Mouse (Mus musculus): ENCODE measurements at regions not wholly inside any gene's neighbourhood (a gene's known extent, or its start where the extent isn't known, plus 50 kb on each side); places are given as distances from the start of the nearest gene placed in this dataset.

DNA sequence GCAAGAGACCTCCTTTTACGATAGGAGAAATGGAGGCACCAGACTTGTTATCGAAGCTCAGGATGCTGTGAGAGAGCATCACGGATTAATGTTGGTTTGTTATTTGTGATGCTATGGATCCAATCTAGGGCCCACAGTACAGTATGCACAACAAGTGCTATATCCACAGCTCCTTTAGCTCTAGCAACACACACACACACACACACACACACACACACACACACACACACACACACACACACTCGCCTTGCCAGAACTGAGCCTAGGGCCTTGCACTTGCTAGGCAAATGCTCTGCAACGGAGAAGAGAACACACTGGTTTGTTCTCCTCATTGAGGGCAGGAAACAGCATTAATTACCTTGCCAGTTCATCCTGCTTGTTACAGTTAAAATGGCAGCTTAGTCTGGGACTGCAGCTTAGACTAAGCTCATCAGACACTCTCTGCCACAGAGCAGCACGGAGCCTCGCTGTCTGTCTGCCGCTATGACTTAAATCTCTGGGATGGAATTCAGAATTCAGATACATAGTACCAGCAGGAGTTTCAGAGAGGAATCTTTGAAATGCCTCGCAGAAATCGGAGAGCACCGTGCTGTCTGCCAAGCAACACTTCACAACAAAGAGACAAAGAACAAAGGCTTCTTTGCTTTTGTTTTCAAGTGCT, 285.0 kb downstream of the Rngtt start:
- DNase-seq (ENCODE audit: low spot score in 2 of 2), result no peak

DNA sequence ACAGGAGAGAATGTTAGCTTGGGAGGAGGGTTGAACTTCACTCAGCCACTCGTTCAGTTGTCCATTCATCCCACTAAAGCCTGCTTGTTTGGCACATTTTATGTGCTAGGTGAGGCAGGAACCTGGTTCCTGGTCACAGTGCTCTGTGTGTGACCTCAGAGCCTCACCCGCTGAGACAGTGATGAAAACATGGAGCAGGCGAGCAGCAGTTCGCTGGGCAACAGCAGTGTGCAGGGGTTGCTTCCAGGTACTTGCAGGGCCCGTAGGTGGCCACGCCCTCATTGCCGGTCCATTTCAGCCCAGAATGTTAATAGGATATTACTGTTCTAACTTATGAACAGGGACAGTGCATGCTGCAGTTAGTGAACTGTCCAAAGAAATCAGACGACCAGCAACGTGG, 285.7 kb downstream of the Rngtt start:
- DNase-seq (ENCODE audit: low spot score in 2 of 2), result no peak

DNA sequence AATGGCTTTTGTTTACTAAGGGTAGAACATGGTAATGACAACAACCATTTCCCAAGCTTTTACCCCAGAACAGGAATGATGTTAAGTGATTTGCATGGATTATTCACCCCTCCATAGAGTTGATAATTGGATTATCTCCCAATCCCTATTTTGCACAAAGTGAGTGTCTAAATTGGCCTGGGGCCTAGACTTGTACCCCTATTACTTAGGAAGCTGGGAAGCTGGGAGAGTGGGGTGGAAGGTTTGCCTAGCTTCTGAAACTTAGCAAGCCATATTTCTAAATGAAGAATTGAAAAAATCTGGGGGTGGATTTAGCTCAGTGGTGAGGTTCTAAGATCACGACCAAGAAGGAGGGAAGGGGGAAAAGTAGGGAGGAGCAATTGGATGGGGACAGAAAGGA, 289.9 kb downstream of the Rngtt start:
- DNase-seq (ENCODE audit: low spot score in 2 of 2), result no peak

DNA sequence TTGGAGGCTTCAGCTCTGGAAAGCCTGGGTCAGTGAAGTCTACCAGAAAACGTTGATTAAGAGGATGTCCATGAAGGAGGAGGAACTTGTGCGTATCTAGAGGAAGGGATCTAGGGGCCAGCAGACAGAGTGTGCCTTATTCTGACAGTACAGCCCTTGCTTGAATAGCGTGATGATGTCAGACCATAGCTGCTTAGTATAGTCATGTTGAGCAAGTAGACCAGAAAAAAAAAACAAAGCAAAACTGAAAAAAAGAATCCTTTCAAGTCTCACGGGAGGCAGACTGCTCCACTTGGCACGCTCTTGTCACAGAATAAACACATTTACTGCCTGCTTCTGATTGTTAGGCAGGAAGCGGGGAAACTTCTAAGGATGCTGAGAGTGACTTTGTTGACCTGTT, 290.7 kb downstream of the Rngtt start:
- DNase-seq (ENCODE audit: low spot score in 2 of 2), result no peak

DNA sequence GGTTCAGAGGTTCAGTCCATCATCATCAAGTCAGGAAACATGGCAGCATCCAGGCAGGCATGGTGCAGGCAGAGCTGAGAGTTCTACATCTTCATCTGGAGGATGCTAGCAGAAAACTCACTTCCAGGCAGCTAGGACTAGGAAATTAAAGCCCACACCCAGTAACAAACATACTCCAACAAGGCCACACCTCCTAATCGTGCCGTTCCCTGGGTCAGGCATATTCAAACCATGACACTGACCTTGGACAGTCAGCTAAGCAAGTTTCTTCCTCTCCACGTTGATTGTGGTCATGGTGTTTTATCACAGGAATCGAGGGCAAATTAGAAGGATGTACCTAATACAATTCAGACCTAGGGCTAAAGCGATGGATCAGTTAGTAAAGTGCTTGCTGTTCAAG, 294.5 kb downstream of the Rngtt start:
- DNase-seq (ENCODE audit: low spot score in 2 of 2), result no peak

DNA sequence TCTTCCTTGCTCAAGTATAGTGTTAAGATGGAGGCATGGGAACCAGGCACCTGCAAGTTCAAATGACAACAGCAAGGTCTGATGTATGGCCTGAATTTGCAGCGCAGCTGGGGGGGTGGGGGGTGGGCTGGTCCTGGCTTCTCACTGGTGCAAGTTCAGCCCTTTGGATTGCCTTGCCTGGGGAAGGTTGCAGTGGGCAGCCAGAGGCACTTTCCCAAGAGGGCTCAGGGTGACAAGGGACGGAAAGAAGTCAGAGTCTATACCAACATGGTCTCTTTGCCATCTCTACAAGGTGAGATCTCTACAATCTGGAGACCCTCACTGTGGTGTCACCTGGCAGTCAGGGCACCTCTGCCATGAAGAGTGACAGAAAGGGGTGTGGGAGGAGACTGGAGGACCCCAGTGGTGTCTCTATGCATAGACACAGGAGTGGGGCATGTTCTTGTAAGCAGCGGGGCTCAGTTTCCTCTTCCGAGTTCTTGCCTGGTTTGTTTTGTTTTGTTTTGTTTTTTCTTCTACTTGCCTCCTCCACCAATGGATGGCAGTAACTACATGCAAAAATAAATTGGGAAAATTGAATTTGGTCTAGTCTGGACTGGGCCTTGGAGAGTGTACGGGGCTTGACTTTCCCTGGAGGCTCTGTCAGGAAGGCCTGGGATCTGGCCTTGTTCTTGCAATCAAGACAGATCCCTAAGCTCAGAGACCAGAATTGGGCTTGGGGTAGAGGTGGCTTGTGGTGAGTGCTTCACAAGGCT, 284.4 kb upstream of the Cnr1 start:
- DNase-seq (ENCODE audit: low spot score in 2 of 2), result no peak

DNA sequence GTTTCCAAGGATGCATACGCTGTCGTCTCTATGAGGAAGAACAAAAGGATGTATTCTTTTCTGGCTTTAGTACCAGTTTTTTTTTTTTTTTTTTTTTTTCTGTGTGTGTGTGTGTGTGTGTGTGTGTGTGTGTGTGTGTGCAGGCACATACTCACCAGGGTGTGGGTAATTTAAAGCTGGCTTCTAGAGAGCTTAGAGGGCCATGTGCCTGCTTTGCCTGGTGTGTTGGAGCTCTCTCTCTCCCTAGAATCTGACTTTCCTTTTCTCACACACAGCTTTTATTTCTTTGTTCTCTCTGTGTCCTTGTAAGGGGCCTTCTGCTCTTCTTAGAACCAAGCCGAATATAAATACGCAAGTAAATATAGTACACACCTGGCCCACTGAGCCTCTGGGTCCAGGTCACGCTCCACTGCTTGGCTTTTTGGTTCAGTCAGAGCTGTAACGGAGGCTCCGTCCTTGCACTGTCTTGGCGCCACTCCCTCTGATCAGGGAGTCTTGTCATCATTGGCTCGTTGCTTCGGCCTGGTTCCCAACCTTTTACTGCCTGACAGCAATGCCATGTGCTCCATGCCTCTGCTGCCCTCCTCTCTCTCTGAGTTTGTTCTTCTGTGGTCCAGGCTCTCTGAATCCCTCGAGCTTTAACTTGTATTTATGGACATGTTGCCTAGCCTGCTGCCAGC, 283.7 kb upstream of the Cnr1 start:
- peak in 1 of 2 experiments; percentile 7 for DNase-seq (ENCODE audit: low spot score in 2 of 2)

DNA sequence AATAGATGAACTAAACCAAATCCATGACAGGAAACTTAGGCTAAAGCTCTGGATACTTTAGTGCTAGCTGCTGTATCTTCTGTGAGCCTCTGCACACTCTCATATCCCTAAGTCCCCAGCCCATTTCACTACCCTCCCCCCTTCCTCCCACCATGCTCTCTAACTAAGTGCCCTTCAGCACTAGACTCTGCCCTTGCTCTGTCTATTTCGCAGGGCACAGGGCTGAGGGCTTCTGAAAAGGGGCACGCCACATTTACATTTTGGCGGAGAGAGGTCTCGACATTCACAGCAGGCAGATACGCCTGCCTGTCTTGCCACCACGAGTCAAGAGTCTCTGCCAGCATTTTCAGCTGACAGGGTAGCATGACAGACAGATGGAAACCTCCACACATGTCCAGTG, 282.5 kb upstream of the Cnr1 start:
- no peak for DNase-seq (ENCODE audit: low spot score in 2 of 2)

DNA sequence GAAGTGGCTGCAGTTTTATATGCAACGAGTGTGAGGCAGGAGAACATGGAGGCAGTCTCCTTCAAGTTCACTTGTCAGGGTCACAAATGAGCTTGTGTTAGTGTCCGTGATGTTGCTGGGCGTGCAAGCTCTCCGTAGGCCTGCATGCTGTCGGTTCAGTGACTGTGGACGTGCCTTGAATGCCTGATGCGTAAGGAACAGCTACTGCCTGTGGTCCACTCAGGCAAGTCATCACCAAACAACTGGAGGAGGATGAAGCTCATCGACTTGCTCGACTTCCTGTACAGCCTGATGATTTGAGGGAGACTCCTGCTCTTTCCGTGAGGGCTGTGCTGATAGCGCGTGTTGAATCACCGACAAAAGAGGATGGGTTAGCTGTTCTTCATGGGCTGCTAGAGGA, 281.9 kb upstream of the Cnr1 start:
- DNase-seq (ENCODE audit: low spot score in 2 of 2), result no peak

DNA sequence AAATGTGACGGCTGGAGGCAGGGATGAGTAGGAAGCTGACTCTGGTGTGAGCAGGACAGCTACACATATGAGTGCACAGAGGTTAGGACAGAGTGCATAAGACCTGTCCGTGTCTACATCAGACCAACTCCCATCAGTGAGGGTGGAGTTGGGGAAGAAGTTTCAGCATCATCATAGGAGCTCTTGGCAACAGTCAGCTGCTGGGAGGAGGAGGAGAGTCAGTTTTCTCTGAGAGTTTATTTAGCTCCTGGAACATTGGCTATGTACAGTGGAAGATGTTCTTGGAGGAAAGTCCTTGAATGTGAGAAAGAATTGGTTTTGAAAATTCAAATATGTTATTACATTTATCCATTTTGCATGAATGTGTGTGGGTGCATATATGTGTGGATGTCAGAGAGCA, 279.2 kb upstream of the Cnr1 start:
- no peak for DNase-seq (ENCODE audit: low spot score in 2 of 2)

DNA sequence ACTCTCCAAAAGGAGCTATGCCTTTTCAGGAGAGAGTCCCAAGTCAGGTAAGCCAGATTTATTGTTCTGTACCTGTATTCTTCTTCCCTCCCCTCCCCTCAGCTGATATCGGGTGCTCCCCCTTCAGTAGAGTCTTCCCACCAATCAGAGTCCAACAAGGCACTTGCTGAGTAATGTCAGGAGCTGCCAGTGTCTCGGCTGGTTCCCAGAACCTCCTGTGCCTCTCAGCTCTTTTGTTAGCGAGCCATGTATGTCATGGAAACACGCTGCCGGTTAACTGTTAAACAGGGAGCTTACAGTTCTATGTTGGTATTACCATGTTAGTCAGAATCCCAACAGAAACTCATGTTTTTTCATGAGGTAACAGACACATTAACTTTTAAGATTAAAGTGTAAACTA, 273.1 kb upstream of the Cnr1 start:
- DNase-seq (ENCODE audit: low spot score in 2 of 2), result no peak

DNA sequence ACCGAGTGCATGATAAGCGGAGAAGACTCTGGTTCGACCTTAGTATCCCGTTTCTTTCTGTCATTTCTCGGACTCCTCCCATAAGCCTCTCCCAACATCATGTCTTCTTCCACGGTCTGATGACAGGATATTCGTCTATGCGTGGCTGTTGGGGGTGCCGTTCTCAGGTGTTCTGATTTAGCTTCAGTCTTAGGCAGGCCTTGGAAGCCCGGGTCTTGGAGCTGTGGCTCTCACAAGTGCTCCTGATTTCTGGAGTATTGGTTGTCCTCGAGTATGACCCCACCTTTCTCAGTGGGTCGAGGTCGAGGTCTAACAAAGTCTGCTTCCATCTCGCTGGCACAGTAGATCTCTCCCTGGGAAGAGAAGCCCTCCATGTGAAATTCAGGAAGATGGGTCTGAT, 264.6 kb upstream of the Cnr1 start:
- DNase-seq (ENCODE audit: low spot score in 2 of 2), result no peak

DNA sequence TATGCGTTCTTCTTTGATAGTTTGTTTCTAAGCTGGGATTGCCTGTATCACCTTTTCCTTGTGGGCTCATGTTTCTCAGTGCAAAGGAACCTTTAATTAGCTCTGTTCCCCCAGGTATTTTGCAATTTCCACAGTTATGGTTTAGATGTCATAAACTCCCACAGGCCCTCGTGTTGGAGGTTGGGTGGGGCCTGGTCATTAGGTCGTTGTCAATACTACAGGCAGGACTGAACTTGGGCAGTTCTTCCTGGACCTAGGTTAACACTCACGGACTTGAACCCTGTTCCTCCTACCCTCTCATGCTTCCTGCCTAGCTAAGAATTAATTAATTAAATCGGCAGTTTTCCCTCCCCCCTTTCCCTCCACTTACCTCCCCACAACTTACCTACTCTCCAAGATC, 263.8 kb upstream of the Cnr1 start:
- DNase-seq (ENCODE audit: low spot score in 2 of 2), result no peak

DNA sequence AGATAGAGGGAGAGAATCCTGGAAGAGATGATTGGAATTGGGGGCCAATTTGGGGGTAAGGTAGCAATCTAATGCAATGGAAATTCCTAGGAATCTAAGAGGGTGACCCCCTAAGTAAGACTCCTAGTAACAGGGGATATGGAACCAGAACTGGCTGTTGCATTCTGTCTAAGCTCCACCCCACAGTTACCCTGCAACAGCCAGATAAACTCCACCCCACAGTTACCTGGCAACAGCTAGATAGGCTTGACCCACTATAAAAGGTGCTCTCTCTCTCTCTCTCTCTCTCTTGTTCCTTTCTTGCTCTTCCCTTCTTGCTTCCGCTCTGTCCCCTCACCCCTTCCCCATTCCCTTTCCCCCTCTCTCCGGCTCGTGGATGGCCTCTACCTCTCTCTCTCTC, 262.5 kb upstream of the Cnr1 start:
- DNase-seq (ENCODE audit: low spot score in 2 of 2), result no peak

DNA sequence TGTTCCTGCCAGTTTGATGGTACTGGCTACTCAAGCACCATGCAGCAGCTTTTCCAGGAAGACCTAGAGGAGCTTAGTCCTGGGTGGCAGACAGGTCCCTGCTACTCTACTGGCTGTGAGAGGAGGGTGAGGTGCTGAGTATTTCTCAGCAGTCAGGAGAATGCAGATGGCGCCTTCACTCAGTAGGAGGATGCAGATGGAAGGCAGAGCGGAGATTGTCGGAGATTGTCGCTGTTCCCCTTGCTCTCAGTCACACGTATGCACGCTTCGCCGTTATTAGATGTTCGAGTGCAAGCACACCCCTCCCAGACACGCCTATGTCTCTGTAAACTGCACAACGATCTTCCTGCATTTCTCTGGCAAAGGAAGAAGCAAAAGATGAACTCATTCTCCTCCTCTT, 261.4 kb upstream of the Cnr1 start:
- no peak for DNase-seq (ENCODE audit: low spot score in 2 of 2)

DNA sequence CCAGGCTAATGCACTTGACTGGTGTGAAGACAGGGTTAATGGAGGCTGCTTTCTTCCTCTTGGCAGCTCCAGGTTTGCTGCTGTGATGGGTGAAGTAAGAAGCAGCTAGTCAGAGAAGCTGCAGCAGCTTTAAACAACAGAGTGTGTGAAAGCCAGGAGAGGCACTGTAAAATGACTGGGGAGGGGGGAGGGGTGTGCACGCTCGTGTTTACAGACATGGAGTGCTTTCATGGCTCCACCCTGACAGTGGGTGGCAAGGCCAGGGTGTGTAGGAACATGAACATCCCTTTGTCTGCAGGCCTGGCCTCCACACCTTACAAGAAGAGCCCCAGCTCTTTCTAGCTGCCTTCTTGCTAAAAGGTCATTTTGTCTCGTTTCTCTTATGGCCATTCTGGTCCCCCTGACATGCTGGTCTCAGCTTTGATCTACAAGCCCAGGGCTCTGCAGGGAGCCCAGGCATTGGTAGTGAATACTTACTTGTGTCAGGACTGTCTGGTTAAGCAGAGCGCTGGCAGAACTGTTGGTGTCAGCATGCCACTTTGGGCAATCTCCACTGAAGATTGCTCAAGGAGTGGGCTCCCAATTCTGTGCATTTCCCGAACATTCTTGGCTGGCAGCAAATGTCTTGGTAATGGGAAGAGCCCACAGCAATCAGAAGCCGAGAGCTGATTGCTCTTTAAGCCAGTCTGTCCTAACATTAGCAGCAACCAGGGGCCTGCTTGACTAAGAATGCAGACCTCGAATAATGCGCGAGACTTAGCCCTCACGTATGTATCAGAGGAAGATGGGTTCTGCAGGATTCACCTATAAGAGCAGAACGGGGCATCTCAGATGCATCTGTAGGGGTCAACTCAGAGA, 260.5 kb upstream of the Cnr1 start:
- DNase-seq (ENCODE audit: low spot score in 2 of 2), result no peak

DNA sequence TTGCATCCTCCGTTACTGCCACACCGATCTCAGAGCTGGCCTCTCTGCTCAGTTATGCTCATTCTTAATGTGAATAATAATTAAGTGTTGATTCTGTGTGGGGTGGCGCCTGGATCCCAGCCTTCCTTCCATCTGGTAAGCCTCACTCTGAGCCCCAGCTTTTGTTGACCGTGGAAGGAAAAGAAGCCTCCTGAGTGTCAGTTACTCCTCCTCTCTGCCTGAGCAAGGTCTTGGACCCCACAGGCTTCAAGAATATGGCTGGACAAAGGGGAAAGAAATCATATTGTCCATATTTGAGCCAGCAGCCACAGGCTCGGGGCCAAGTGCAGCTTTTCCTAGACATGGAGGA, 259.9 kb upstream of the Cnr1 start:
- no peak for DNase-seq (ENCODE audit: low spot score in 2 of 2)

DNA sequence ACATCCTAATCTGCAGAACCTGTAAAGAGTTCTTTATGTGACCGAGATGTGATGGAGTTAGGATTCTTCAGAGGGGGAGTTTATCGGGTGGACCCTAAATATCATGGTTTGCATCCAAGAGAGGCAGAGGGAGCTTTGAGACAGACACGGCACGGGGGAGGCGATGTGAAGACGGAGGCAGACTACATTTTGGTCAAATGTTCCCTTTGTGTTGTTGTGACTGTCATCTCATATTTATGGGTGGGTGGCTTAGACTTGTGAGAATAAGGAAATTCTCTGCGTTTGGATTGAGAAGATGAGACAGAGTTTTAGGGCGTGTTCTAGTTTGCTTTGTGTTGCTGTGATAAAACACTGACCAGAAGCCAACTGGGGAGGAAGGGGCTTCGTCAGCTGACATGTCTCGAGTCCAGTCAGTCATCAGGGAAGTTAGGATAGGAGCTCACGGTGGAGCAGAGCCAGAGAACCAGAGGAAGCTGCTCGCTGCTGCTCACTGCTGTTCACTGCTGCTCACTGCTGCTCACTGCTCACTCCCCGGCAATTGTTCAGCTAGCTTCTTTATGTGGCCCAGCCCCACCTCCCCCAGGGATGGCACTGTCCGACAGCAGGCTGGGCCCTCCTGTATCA, 259.0 kb upstream of the Cnr1 start:
- no peak for DNase-seq (ENCODE audit: low spot score in 2 of 2)

DNA sequence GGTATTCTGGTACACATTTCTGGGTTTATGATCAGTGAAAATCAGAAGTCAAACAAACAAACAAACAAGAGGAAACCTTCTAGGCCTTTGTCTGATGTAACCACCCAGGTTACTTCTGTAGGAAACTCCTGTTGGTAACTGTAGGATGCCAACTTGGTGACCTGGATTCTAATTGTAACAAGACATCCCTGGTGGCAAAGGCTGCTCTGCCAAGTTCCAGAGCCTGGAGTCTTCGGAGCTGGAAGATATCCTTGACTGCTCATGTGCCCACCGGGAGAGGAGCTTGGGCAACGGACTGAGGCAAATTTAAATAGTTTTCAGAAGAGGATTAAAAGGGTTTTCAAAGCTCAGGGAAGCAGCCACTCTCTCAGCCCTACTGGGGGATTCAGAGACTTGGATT, 256.0 kb upstream of the Cnr1 start:
- no peak for DNase-seq (ENCODE audit: low spot score in 2 of 2)

DNA sequence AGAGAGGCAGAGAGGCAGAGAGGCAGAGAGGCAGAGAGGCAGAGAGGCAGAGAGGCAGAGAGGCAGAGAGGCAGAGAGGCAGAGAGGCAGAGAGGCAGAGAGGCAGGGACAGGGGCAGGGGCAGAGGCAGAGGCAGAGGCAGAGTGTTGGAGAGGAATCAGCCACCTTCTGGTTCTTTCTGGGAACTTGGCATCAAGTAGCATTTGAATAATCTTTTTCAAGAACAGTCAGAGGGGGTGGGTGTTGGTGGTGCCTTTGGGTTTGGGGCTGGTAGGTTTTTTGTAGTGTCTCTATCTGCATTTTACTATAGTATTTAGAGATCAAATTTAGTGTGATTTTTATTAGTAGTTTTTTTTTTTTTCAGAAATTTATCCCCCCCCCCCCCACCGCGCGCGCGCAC, 249.3 kb upstream of the Cnr1 start:
- DNase-seq (ENCODE audit: low spot score in 2 of 2), result no peak

DNA sequence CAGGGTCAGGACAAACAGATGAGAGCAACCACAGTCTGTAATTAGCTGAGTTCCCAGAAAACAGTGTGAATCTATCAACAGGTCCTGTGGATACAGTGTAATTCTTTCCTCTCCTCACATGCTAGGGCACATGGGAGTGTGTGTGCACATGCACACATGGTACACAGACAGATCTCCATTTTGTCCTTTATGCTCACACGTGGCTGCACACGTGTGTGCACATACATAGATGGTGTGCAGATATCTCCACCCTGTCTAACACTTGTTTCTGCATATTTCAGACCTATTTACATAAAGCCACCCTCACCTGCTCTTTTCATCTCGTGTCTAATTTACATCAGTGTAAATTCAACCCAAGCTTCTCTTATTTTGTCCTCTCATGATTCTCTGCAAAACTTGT, 245.0 kb upstream of the Cnr1 start:
- DNase-seq (ENCODE audit: low spot score in 2 of 2), result no peak

Data from adrenal gland, adult 18-20 months (tissue).